Mouse (Mus musculus): ENCODE data around the gene Scgb3a1. TPM values are rescaled to one million over a fixed set of nuclear protein-coding genes. Genes with fewer than 3 reads are reported as not detected.

Gene Scgb3a1
- polyA plus RNA-seq, 1 experiment = not detected

DNA sequence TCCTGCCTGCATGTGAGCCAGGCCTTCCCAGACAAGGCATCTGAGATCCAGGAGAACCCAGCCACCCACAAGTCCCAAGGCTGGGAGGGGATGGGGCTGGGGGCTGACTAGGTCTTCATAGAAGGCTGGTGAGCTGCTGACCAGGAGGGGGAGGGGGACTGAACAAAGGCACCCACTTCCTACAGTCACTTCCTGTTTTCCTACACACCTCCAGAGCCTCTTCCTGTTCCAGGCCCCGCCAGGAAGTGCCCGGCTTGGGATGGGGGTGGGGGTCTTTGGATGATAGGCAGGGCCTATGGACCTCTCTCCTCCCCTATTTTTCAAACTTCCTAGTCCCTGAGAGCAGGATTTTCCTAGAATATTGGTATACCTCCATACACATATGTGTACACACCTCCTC is 31.2 kb upstream of the Scgb3a1 start:
- 89% methylated on average over 2 of the region's 2 CpGs for WGBS
- Histone ChIP-seq H3K4me1 (ENCODE audit: control insufficient read depth, insufficient read depth, low read length) (no peaks in the 10 kb centered on the region; the same call in 1 of the 2 replicates), H3K4me3 (replicated peaks; ENCODE audit: insufficient read depth, low read depth, low read length) (no peak overlapping the region), H3K27ac (ENCODE audit: insufficient read depth, low read length) (no peak overlapping the region), H3K27me3 (ENCODE audit: control insufficient read depth, insufficient read depth, low read length) (no peaks in the 10 kb centered on the region)
- DNase-seq = no peak
- TF ChIP-seq CTCF (IDR thresholded peaks at IDR 0.05; ENCODE audit: borderline replicate concordance, insufficient read depth, low read depth, low read length) = no peak
- TF ChIP-seq POLR2A (IDR thresholded peaks at IDR 0.05; ENCODE audit: borderline replicate concordance, insufficient read depth, low read length) = no peak

DNA sequence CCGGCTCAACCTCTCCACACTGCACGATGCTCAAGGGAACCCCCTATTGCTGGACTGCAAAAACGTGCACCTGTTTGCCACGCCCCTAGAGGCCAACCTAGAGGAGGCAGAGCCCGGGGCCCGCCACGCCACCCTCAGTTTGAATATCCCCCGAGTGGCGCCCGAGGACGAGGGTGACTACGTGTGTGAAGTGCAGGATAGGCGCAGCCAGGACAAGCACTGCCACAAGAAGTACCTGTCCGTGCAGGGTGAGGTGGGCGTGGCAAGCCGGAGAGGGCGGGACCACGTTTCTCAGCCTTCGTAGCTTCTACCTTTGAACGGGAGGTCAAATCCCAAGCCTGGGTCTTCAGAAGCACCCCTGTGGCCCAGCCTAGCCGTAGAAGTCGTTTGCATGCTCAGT is 29.3 kb upstream of the Scgb3a1 start:
- no peak for TF ChIP-seq POLR2A (IDR thresholded peaks at IDR 0.05; ENCODE audit: borderline replicate concordance, insufficient read depth, low read length)
- 5% methylated on average over 22 of the region's 22 CpGs for WGBS
- no peak overlapping the region for H3K4me3 ChIP-seq (replicated peaks; ENCODE audit: insufficient read depth, low read depth, low read length)
- no peaks in the 10 kb centered on the region for H3K27me3 ChIP-seq (ENCODE audit: control insufficient read depth, insufficient read depth, low read length)
- no peaks in the 10 kb centered on the region; the same call in 1 of the 2 replicates for H3K4me1 ChIP-seq (ENCODE audit: control insufficient read depth, insufficient read depth, low read length)
- DNase-seq = no peak
- no peak overlapping the region for H3K27ac ChIP-seq (ENCODE audit: insufficient read depth, low read length)

DNA sequence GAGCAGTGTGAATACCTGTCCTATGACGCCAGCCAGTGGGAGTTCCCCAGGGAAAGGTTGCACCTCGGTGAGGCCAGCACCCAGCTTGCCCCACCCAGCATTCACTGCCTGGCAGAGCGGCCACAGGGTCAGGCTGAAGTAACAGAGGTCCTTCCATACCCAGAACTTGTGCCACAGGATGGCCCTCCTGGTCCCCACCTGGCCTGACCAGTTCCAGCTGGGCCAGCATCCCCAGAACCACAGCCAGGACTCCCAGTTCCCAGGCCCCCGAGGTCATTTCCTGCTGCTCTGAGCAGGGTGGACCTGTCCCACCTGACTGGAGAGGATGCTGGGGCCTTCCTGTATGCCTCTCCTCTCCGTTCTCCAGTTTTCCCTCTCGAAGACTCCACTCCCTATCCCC is 27.7 kb upstream of the Scgb3a1 start:
- H3K4me3 ChIP-seq (replicated peaks; ENCODE audit: insufficient read depth, low read depth, low read length) = no peak overlapping the region
- DNase-seq = no peak
- H3K27me3 ChIP-seq (ENCODE audit: control insufficient read depth, insufficient read depth, low read length) = no peaks in the 10 kb centered on the region; the same call in 1 of the 2 replicates
- no peaks in the 10 kb centered on the region; the same call in 1 of the 2 replicates for H3K4me1 ChIP-seq (ENCODE audit: control insufficient read depth, insufficient read depth, low read length)
- WGBS = 73% methylated on average over 6 of the region's 6 CpGs
- H3K27ac ChIP-seq (ENCODE audit: insufficient read depth, low read length) = no peak overlapping the region
- no peak for TF ChIP-seq CTCF (IDR thresholded peaks at IDR 0.05; ENCODE audit: borderline replicate concordance, insufficient read depth, low read depth, low read length)
- no peak for TF ChIP-seq POLR2A (IDR thresholded peaks at IDR 0.05; ENCODE audit: borderline replicate concordance, insufficient read depth, low read length)

DNA sequence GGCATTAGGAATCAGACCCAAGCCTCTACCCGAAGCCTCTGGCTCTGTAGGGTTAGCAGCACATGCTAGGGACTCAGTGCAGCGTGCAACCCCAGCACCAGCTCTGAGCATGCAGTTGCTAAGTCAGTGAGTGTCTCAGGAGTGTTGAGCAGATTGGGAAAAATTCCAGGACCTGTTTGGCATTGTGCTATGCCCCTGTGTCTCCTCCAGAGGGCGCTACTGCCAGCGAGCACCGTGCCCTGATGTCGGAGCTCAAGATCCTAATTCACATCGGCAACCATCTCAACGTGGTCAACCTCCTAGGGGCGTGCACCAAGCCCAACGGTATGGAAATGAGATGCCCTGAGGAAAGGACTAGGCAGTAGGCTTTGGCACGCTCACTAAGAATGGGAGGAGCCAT is 27.0 kb upstream of the Scgb3a1 start:
- H3K27me3 ChIP-seq (ENCODE audit: control insufficient read depth, insufficient read depth, low read length) = no peaks in the 10 kb centered on the region; the same call in 1 of the 2 replicates
- DNase-seq = no peak
- WGBS = 1% methylated on average over 11 of the region's 11 CpGs
- H3K4me1 ChIP-seq (ENCODE audit: control insufficient read depth, insufficient read depth, low read length) = no peaks in the 10 kb centered on the region; the same call in 1 of the 2 replicates
- peak; percentile 38; the same call in 1 of the 2 replicates for TF ChIP-seq CTCF (IDR thresholded peaks at IDR 0.05; ENCODE audit: borderline replicate concordance, insufficient read depth, low read depth, low read length)
- no peak for TF ChIP-seq POLR2A (IDR thresholded peaks at IDR 0.05; ENCODE audit: borderline replicate concordance, insufficient read depth, low read length)
- no peak overlapping the region for H3K27ac ChIP-seq (ENCODE audit: insufficient read depth, low read length)
- H3K4me3 ChIP-seq (replicated peaks; ENCODE audit: insufficient read depth, low read depth, low read length) = no peak overlapping the region

DNA sequence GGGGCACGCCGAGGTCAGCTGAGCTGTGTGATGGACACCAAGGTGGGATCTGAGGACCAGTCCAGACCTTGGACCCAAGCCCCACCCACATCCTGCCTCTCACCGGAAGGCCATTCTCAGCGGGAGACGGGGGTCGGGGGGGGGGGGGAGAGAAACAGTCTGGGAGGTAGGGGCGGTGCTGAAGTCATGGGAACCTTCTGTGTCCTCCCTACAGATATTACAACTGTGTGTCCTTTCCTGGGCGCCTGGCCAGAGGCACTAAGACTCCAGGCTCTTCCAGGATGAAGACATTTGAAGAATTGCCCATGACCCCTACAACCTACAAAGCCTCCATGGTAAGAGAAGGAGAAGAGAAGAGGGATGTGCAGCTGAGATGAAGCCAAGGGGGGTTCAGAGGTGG is 17.7 kb upstream of the Scgb3a1 start:
- Histone ChIP-seq H3K4me1 (ENCODE audit: control insufficient read depth, insufficient read depth, low read length) (no peaks in the 10 kb centered on the region), H3K27ac (ENCODE audit: insufficient read depth, low read length) (no peak overlapping the region), H3K4me3 (replicated peaks; ENCODE audit: insufficient read depth, low read depth, low read length) (no peak overlapping the region), H3K27me3 (ENCODE audit: control insufficient read depth, insufficient read depth, low read length) (no peaks in the 10 kb centered on the region)
- WGBS = 59% methylated on average over 8 of the region's 8 CpGs
- TF ChIP-seq CTCF (IDR thresholded peaks at IDR 0.05; ENCODE audit: borderline replicate concordance, insufficient read depth, low read depth, low read length) = no peak
- no peak for TF ChIP-seq POLR2A (IDR thresholded peaks at IDR 0.05; ENCODE audit: borderline replicate concordance, insufficient read depth, low read length)
- DNase-seq = no peak

DNA sequence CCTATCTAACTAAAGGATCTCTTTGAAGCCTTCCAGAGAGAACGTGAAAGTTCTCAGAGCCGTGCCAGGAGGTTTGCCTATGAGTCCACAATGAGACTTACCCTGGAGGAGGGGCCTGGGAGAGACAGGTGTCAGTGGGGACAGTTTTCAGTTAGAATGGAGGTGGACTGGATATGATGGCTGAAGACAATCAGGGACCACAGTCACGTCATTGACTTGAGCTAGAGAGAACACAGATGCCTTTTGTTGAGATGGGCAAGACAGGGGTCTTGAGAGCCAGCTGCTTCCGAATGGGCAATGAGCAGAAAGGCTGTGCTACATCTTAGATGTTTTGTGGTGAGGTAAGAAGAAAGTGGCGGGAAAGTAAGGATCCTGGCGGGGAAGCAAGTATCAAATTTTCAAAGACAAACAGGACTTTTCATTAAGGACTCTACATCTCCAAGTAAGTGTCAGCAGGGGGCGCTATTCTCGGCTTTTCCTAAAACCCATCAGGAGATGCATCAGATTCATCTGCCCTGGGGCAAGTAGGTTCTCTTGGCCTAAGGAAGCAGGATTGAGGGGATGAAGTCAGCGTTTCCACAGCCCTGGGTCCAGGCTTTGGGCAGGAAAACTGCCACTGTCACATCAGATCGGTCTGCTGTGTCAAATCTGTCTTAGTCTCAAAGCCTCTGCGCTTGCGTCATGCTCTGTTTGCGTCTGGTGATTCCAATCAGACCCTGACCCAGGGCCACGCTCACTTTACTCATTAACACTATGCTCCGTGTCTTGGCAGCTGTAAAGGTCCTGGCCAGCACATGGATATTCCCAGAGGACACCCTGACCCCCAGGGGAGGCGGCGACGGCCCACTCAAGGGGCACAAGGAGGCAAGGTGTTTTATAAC is 13.1 kb upstream of the Scgb3a1 start:
- Histone ChIP-seq H3K27ac (ENCODE audit: insufficient read depth, low read length) (no peak overlapping the region), H3K4me3 (replicated peaks; ENCODE audit: insufficient read depth, low read depth, low read length) (no peak overlapping the region), H3K27me3 (ENCODE audit: control insufficient read depth, insufficient read depth, low read length) (no peaks in the 10 kb centered on the region), H3K4me1 (ENCODE audit: control insufficient read depth, insufficient read depth, low read length) (no peaks in the 10 kb centered on the region)
- DNase-seq = no peak
- 55% methylated on average over 18 of the region's 18 CpGs for WGBS
- TF ChIP-seq CTCF (IDR thresholded peaks at IDR 0.05; ENCODE audit: borderline replicate concordance, insufficient read depth, low read depth, low read length) = peak; percentile 12; the same call in 1 of the 2 replicates
- TF ChIP-seq POLR2A (IDR thresholded peaks at IDR 0.05; ENCODE audit: borderline replicate concordance, insufficient read depth, low read length) = no peak

DNA sequence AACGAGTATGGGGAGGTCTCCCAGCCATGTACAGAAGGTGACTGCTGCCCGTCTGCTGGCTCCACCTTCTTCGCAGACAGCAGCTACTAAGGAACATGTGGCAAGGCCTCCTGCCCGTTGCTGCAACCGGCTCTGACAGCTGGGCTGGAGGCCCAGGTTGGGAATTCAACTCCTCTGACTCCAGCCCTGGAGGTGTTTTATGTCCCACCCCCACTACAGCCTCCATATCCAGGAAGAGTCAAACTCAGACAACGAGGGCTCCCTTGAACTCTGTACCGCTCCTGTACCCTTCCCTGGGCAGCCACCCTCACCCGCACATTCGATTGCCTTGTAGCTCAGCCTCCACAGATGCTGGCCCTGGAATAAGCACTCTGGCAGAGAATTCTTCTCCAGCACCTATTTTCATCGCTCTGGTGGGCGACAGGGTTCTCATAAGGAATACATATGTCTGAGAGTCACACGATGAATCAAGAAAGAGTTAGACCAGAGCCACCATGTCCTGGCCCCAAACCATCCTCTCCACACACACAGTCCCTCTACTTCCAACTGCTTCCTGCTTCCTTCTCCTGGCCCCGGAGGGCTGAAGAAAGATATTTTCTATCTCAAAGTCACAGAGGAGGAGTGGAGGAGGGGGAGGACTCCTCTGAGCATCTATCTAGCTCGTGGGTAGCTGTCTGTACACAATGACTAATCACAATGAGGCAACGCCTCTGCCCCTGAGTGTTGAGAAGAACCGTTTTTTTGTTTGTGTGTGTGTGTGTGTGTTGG is 12.2 kb upstream of the Scgb3a1 start:
- TF ChIP-seq POLR2A (IDR thresholded peaks at IDR 0.05; ENCODE audit: borderline replicate concordance, insufficient read depth, low read length) (no peak), CTCF (IDR thresholded peaks at IDR 0.05; ENCODE audit: borderline replicate concordance, insufficient read depth, low read depth, low read length) (no peak)
- WGBS = 63% methylated on average over 16 of the region's 16 CpGs
- H3K27ac ChIP-seq (ENCODE audit: insufficient read depth, low read length) = no peak overlapping the region
- H3K4me1 ChIP-seq (ENCODE audit: control insufficient read depth, insufficient read depth, low read length) = no peaks in the 10 kb centered on the region
- H3K27me3 ChIP-seq (ENCODE audit: control insufficient read depth, insufficient read depth, low read length) = no peaks in the 10 kb centered on the region
- no peak overlapping the region for H3K4me3 ChIP-seq (replicated peaks; ENCODE audit: insufficient read depth, low read depth, low read length)
- no peak for DNase-seq
